Mouse (Mus musculus) myocyte (in vitro differentiated cells): ENCODE measurements around the gene Inca1.

ENCODE experiments used
- CEBPB ChIP-seq: IDR thresholded peaks from 2 replicates; pipeline ENCODE4 v1.6.1; 2011; ENCODE audit warnings: mild to moderate bottlenecking, moderate library complexity; ENCODE audit not compliant: poor library complexity, insufficient read depth, severe bottlenecking
- E2F4 ChIP-seq: IDR thresholded peaks from one replicate; pipeline ENCODE4 v1.6.1; 2011; ENCODE audit warnings: mild to moderate bottlenecking, control low read depth, moderate library complexity; ENCODE audit not compliant: insufficient read depth
- MAX ChIP-seq: IDR thresholded peaks from one replicate; pipeline ENCODE4 v1.6.1; 2011; ENCODE audit warnings: low read depth, mild to moderate bottlenecking, control low read depth
- POLR2A ChIP-seq: IDR thresholded peaks from one replicate; pipeline ENCODE4 v1.6.1; 2011; ENCODE audit warnings: low read depth, mild to moderate bottlenecking, control low read depth, moderate library complexity; ENCODE audit not compliant: insufficient read length
- POLR2AphosphoS2 ChIP-seq: IDR thresholded peaks from one replicate; pipeline ENCODE4 v1.6.1; 2011; ENCODE audit warnings: low read depth, control low read depth; ENCODE audit not compliant: insufficient read length
- REST ChIP-seq: IDR thresholded peaks from one replicate; pipeline ENCODE4 v1.6.1; 2011; ENCODE audit warnings: mild to moderate bottlenecking, control low read depth, moderate library complexity; ENCODE audit not compliant: insufficient read depth, insufficient read length

GRCm38 (mm10) chr11:70733256-70733655 is 33.3 kb upstream of the Inca1 start:
- TF ChIP-seq POLR2A (no peak), POLR2AphosphoS2 (peak; percentile 57), REST (no peak), MAX (no peak), E2F4 (no peak), CEBPB (no peak)
